Mouse (Mus musculus) Patski (cell line): ENCODE results near the gene Mre11a. TPM values are rescaled to one million over a fixed set of nuclear protein-coding genes. Genes with fewer than 3 reads are reported as not detected.
A peak's percentile ranks its signal among the peaks of the same experiment; 100 is the strongest.

Source experiments
- ATAC-seq: fragments of 100-300 bp; one replicate; pipeline ENCODE4 v1.8.0; 2021
- CTCF ChIA-PET: fragments of 350-600 bp; sonication (Branson Sonifier 250); formaldehyde crosslinking; loops from one replicate; lab custom pipeline; 2022; ENCODE audit warnings: inconsistent platforms; lab: Charles Lee
- POLR2A ChIA-PET: fragments of 350-600 bp; sonication (Branson Sonifier 250); formaldehyde crosslinking; loops from one replicate; lab custom pipeline; 2022; ENCODE audit warnings: antibody characterized with exemption, inconsistent platforms; lab: Charles Lee
- DNase-seq: peaks from one replicate; pipeline ENCODE4 v3.0.0-alpha.2; 2011; ENCODE audit warnings: low read depth, low spot score
- H3K27me3 ChIP-seq: fragments of 371-371 bp; one replicate; pipeline ENCODE4 v1.5.1; 2021
- CTCF ChIP-seq: fragments of 100-300 bp; IDR thresholded peaks from one replicate; pipeline ENCODE4 v1.5.1; 2021
- in situ Hi-C: fragments of 300-500 bp; cut with MboI; formaldehyde crosslinking; loops from 3 replicates; pipeline ENCODE4 v1.11.1; 2018; ENCODE audit warnings: low pct_unique_long_range_greater_than_20kb, mixed read lengths
- polyA plus RNA-seq: library from polyadenylated mRNA; unstranded; gene quantifications from one replicate; pipeline ENCODE4 v1.2.3, GENCODE M21; 2021

The Mre11a gene
- polyA plus RNA-seq, 1 experiment from 2014 or later = 16.5 TPM

GRCm38 (mm10) chr9:14846428-14846827 is 62.0 kb downstream of the Mre11a start:
- DNase-seq = no peak
- peak; percentile 63 for TF ChIP-seq CTCF
- ChIA-PET POLR2A (no interaction called here), CTCF (interaction anchor here (1.0 kb wide), 1 partner anchor 34 kb away, joined by 3 read pairs; no protein-coding TSS in a partner anchor)
- ATAC-seq = no peak
- H3K27me3 ChIP-seq = no peaks in the 10 kb centered on the region
- in situ Hi-C loops = no loop called here

GRCm38 (mm10) chr9:14848267-14848935 is 63.9 kb downstream of the Mre11a start:
- in situ Hi-C loops = no loop called here
- ATAC-seq (no peak), DNase-seq (no peak)
- ChIA-PET CTCF (interaction anchor here (1.4 to 1.7 kb wide), 2 partner anchors 13 to 167 kb away, joined by 3 to 4 read pairs; no protein-coding TSS in a partner anchor), POLR2A (interaction anchor here (0.6 kb wide), 1 partner anchor 11 kb away, joined by 4 read pairs; no protein-coding TSS in a partner anchor)
- TF ChIP-seq CTCF = no peak
- H3K27me3 ChIP-seq = no peaks in the 10 kb centered on the region

- H3K27me3 ChIP-seq = peaks cover 24% of the 10 kb centered on the region
- no peak for TF ChIP-seq CTCF
- DNase-seq = no peak
- ChIA-PET CTCF (interaction anchor here (1.2 to 1.9 kb wide), 3 partner anchors 10 to 161 kb away, joined by 3 to 5 read pairs (median 3); no protein-coding TSS in a partner anchor), POLR2A (interaction anchor here (0.5 kb wide), 1 partner anchor 615 kb away, joined by 8 read pairs; no protein-coding TSS in a partner anchor)
- no peak for ATAC-seq
- in situ Hi-C loops = no loop called here
Measured at GRCm38 (mm10) chr9:14854585-14854984, 70.1 kb downstream of the Mre11a start.

GRCm38 (mm10) chr9:14856922-14857654 is 72.6 kb downstream of the Mre11a start:
- ChIA-PET POLR2A (no interaction called here), CTCF (no interaction called here)
- in situ Hi-C loops = no loop called here
- no peak for TF ChIP-seq CTCF
- DNase-seq = no peak
- peaks cover 37% of the 10 kb centered on the region for H3K27me3 ChIP-seq
- ATAC-seq = no peak

- H3K27me3 ChIP-seq = peaks cover 41% of the 10 kb centered on the region
- in situ Hi-C loops = no loop called here
- TF ChIP-seq CTCF = no peak
- ATAC-seq = no peak
- DNase-seq = no peak
- ChIA-PET CTCF (no interaction called here), POLR2A (no interaction called here)
Measured at GRCm38 (mm10) chr9:14858170-14858706, 73.8 kb downstream of the Mre11a start.

- TF ChIP-seq CTCF = no peak
- no peak for ATAC-seq
- in situ Hi-C loops = no loop called here
Measured at GRCm38 (mm10) chr9:14858782-14859181, 74.3 kb downstream of the Mre11a start.

GRCm38 (mm10) chr9:14859868-14860639 is 75.6 kb downstream of the Mre11a start, which contains the start of gene Gpr83:
TSS of gene Gpr83 (plus strand) at chr9:14860210.
- in situ Hi-C loops = no loop called here
- POLR2A ChIA-PET = no interaction called here
- peaks cover 47% of the 10 kb centered on the region for H3K27me3 ChIP-seq

More at GRCm38 (mm10) chr9:14858782-14859181, 74.3 kb downstream of the Mre11a start:
- H3K27me3 ChIP-seq = peaks cover 47% of the 10 kb centered on the region
- POLR2A ChIA-PET = no interaction called here
- CTCF ChIA-PET = no interaction called here
- DNase-seq = no peak

GRCm38 (mm10) chr9:14863126-14863525 is 78.7 kb downstream of the Mre11a start:
- DNase-seq = no peak
- peaks cover 49% of the 10 kb centered on the region for H3K27me3 ChIP-seq
- no peak for ATAC-seq
- TF ChIP-seq CTCF = no peak
- ChIA-PET CTCF (no interaction called here), POLR2A (no interaction called here)
- in situ Hi-C loops = no loop called here

More at GRCm38 (mm10) chr9:14859868-14860639, 75.6 kb downstream of the Mre11a start, which contains the start of gene Gpr83:
- CTCF ChIA-PET = no interaction called here
- no peak for DNase-seq
- ATAC-seq = peak; percentile 15
- no peak for TF ChIP-seq CTCF

GRCm38 (mm10) chr9:14864726-14865125 is 80.3 kb downstream of the Mre11a start:
- peaks cover 36% of the 10 kb centered on the region for H3K27me3 ChIP-seq
- ATAC-seq = no peak
- CTCF ChIA-PET = no interaction called here
- in situ Hi-C loops = no loop called here
- POLR2A ChIA-PET = no interaction called here
- DNase-seq = no peak
- TF ChIP-seq CTCF = no peak

GRCm38 (mm10) chr9:14866957-14867356 is 82.5 kb downstream of the Mre11a start:
- peaks cover 24% of the 10 kb centered on the region for H3K27me3 ChIP-seq
- TF ChIP-seq CTCF = no peak
- in situ Hi-C loops = no loop called here
- no peak for ATAC-seq
- ChIA-PET POLR2A (no interaction called here), CTCF (no interaction called here)
- no peak for DNase-seq
